Mouse (Mus musculus): Measurements from ENCODE around the gene Cox4i1. TPM values are rescaled to one million over a fixed set of nuclear protein-coding genes. Genes with fewer than 3 reads are reported as not detected.

Gene Cox4i1
- polyA plus RNA-seq, 1 experiment = 3,733 TPM

- no peak for TF ChIP-seq POLR2A (IDR thresholded peaks at IDR 0.05; ENCODE audit: low read depth, low read length)
- no peak for TF ChIP-seq CTCF (conservative IDR thresholded peaks at IDR 0.05; ENCODE audit: insufficient read depth, insufficient read length, low read depth, low read length)
- peak; percentile 87 for DNase-seq
- H3K36me3 ChIP-seq (ENCODE audit: control insufficient read depth, insufficient read depth, low read length) = no peaks in the 10 kb centered on the region
- H3K4me1 ChIP-seq (ENCODE audit: control insufficient read depth, insufficient read depth, low read length) = no peaks in the 10 kb centered on the region
- H3K27me3 ChIP-seq (replicated peaks; ENCODE audit: control insufficient read depth, insufficient read depth, low read length) = no peaks in the 10 kb centered on the region
- no peak overlapping the region for H3K27ac ChIP-seq (ENCODE audit: insufficient read depth, low read depth, low read length)
- WGBS = 2% methylated on average over 42 of the region's 42 CpGs
- H3K4me3 ChIP-seq (ENCODE audit: insufficient read depth, low read depth, low read length) = peak overlapping the region; percentile 40
These were observed 33.6 kb upstream of the Cox4i1 start for GRCm38 (mm10) chr8:120634329-120634839.

- DNase-seq = no peak
- H3K4me3 ChIP-seq (ENCODE audit: insufficient read depth, low read depth, low read length) = no peak overlapping the region
- H3K27ac ChIP-seq (ENCODE audit: insufficient read depth, low read depth, low read length) = no peak overlapping the region
These were observed 26.8 kb upstream of the Cox4i1 start for GRCm38 (mm10) chr8:120641245-120641644.

DNA sequence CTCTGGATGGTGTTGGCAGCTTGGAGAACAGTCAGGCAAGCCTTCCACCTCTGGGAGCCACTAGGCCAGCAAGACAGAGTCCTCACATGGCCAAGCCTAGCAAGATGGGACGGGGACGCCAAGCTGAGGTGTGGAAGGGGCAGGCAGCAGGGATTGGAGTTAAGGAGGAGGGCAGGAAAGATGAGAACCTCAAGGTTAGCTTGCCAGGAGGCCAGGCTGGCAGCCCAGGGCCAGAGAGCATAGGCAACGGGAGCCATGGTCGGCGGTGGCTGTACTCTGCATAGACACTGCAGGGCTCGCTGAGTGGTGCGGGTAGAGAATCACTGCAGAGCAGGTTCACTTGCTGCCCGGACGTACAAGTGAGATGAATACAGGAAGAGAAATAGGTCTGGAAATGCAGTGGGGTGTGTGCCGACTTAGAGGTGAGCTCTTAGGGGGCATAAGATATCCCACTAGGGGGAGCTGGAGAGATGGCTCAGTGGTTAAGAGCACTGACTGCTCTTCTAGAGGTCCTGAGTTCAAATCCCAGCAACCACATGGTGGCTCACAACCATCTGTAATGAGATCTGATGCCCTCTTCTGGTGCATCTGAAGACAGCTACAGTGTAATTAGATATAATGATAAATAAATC is 25.9 kb upstream of the Cox4i1 start:
- no peak for TF ChIP-seq CTCF (conservative IDR thresholded peaks at IDR 0.05; ENCODE audit: insufficient read depth, insufficient read length, low read depth, low read length)
- TF ChIP-seq POLR2A (IDR thresholded peaks at IDR 0.05; ENCODE audit: low read depth, low read length) = no peak
- Histone ChIP-seq H3K27me3 (replicated peaks; ENCODE audit: control insufficient read depth, insufficient read depth, low read length) (no peaks in the 10 kb centered on the region), H3K36me3 (ENCODE audit: control insufficient read depth, insufficient read depth, low read length) (no peaks in the 10 kb centered on the region), H3K4me3 (ENCODE audit: insufficient read depth, low read depth, low read length) (no peak overlapping the region), H3K27ac (ENCODE audit: insufficient read depth, low read depth, low read length) (no peak overlapping the region), H3K4me1 (ENCODE audit: control insufficient read depth, insufficient read depth, low read length) (no peaks in the 10 kb centered on the region)
- WGBS = 82% methylated on average over 10 of the region's 10 CpGs
- no peak for DNase-seq

More at GRCm38 (mm10) chr8:120641245-120641644, 26.8 kb upstream of the Cox4i1 start:
- TF ChIP-seq CTCF (conservative IDR thresholded peaks at IDR 0.05; ENCODE audit: insufficient read depth, insufficient read length, low read depth, low read length) (no peak), POLR2A (IDR thresholded peaks at IDR 0.05; ENCODE audit: low read depth, low read length) (no peak)
- H3K36me3 ChIP-seq (ENCODE audit: control insufficient read depth, insufficient read depth, low read length) = no peaks in the 10 kb centered on the region
- H3K4me1 ChIP-seq (ENCODE audit: control insufficient read depth, insufficient read depth, low read length) = no peaks in the 10 kb centered on the region
- 45% methylated on average over 8 of the region's 8 CpGs for WGBS
- no peaks in the 10 kb centered on the region for H3K27me3 ChIP-seq (replicated peaks; ENCODE audit: control insufficient read depth, insufficient read depth, low read length)

DNA sequence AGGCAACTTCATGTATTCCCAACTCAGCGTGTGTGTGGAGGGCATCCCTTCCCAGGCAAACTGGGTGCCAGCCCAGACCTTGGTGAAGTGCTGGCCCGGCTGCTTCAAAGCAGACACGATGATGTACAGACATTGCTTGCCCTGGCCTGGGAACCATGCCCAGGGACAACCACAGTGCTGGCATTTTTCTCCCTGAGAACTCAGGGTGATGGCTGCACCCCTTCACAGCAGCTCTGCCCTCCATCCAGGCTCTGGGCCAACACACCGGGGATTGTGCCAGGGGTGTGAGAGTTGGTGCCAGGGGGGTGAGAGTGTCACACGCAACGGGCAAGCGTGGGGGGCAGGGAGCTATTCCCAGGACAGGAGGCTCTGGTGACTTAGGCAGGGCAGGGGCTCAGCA is 23.4 kb upstream of the Cox4i1 start:
- 31% methylated on average over 7 of the region's 7 CpGs for WGBS
- Histone ChIP-seq H3K27me3 (replicated peaks; ENCODE audit: control insufficient read depth, insufficient read depth, low read length) (no peaks in the 10 kb centered on the region), H3K36me3 (ENCODE audit: control insufficient read depth, insufficient read depth, low read length) (no peaks in the 10 kb centered on the region), H3K4me3 (ENCODE audit: insufficient read depth, low read depth, low read length) (no peak overlapping the region), H3K4me1 (ENCODE audit: control insufficient read depth, insufficient read depth, low read length) (no peaks in the 10 kb centered on the region), H3K27ac (ENCODE audit: insufficient read depth, low read depth, low read length) (no peak overlapping the region)
- no peak for TF ChIP-seq CTCF (conservative IDR thresholded peaks at IDR 0.05; ENCODE audit: insufficient read depth, insufficient read length, low read depth, low read length)
- no peak for TF ChIP-seq POLR2A (IDR thresholded peaks at IDR 0.05; ENCODE audit: low read depth, low read length)
- peak; percentile 58 for DNase-seq

- Histone ChIP-seq H3K27ac (ENCODE audit: insufficient read depth, low read depth, low read length) (no peak within 1 kb of the TSS), H3K36me3 (ENCODE audit: control insufficient read depth, insufficient read depth, low read length) (no peaks in the 10 kb centered on the region), H3K4me3 (ENCODE audit: insufficient read depth, low read depth, low read length) (no peak within 1 kb of the TSS), H3K27me3 (replicated peaks; ENCODE audit: control insufficient read depth, insufficient read depth, low read length) (no peaks in the 10 kb centered on the region), H3K4me1 (ENCODE audit: control insufficient read depth, insufficient read depth, low read length) (no peaks in the 10 kb centered on the region)
- no peak for DNase-seq
- 76% methylated on average over 7 of the region's 7 CpGs for WGBS
- no peak for TF ChIP-seq POLR2A (IDR thresholded peaks at IDR 0.05; ENCODE audit: low read depth, low read length)
- TF ChIP-seq CTCF (conservative IDR thresholded peaks at IDR 0.05; ENCODE audit: insufficient read depth, insufficient read length, low read depth, low read length) = no peak
These were observed 20.5 kb upstream of the Cox4i1 start, which contains the start of gene 1190005I06Rik for GRCm38 (mm10) chr8:120647532-120647931. 1190005I06Rik (minus strand) TSS chr8:120647632.

- TF ChIP-seq CTCF (conservative IDR thresholded peaks at IDR 0.05; ENCODE audit: insufficient read depth, insufficient read length, low read depth, low read length) (no peak), POLR2A (IDR thresholded peaks at IDR 0.05; ENCODE audit: low read depth, low read length) (no peak)
- Histone ChIP-seq H3K27ac (ENCODE audit: insufficient read depth, low read depth, low read length) (no peak overlapping the region), H3K4me1 (ENCODE audit: control insufficient read depth, insufficient read depth, low read length) (no peaks in the 10 kb centered on the region), H3K4me3 (ENCODE audit: insufficient read depth, low read depth, low read length) (no peak overlapping the region), H3K27me3 (replicated peaks; ENCODE audit: control insufficient read depth, insufficient read depth, low read length) (no peaks in the 10 kb centered on the region), H3K36me3 (ENCODE audit: control insufficient read depth, insufficient read depth, low read length) (no peaks in the 10 kb centered on the region)
- 76% methylated on average over 7 of the region's 7 CpGs for WGBS
- DNase-seq = no peak
These were observed 11.5 kb upstream of the Cox4i1 start for GRCm38 (mm10) chr8:120656322-120657052.

DNA sequence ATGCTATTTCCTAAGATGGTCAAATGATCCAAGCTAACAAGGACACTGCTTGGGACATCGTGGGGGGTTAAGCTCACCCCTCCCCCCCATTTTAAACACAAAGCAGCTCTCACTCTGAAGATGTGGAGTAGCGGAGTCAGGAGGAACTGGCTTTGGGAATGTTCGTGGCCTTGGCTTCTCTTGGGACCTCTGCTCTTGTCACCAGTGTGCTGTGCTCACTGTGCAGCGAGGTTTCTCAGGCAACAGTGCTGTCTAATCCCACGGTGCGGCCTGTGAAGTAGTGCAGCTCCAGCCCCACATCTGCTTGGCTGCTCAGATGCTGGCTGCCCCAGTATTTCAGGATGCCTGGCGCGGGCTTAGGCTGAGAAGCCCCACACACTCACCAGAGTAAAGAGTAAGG is 10.6 kb upstream of the Cox4i1 start:
- H3K27me3 ChIP-seq (replicated peaks; ENCODE audit: control insufficient read depth, insufficient read depth, low read length) = no peaks in the 10 kb centered on the region
- H3K36me3 ChIP-seq (ENCODE audit: control insufficient read depth, insufficient read depth, low read length) = no peaks in the 10 kb centered on the region
- WGBS = 93% methylated on average over 8 of the region's 8 CpGs

More for the DNA sequence above, 10.6 kb upstream of the Cox4i1 start:
- Histone ChIP-seq H3K27ac (ENCODE audit: insufficient read depth, low read depth, low read length) (no peak overlapping the region), H3K4me3 (ENCODE audit: insufficient read depth, low read depth, low read length) (no peak overlapping the region), H3K4me1 (ENCODE audit: control insufficient read depth, insufficient read depth, low read length) (no peaks in the 10 kb centered on the region)
- no peak for DNase-seq
- TF ChIP-seq CTCF (conservative IDR thresholded peaks at IDR 0.05; ENCODE audit: insufficient read depth, insufficient read length, low read depth, low read length) = no peak
- TF ChIP-seq POLR2A (IDR thresholded peaks at IDR 0.05; ENCODE audit: low read depth, low read length) = no peak

Measured in kidney, adult 2 months (tissue).